Mouse (Mus musculus): ENCODE results near the gene Ndel1. TPM values are rescaled to one million over a fixed set of nuclear protein-coding genes. Genes with fewer than 3 reads are reported as not detected.

The Ndel1 gene
- polyA plus RNA-seq (2012; ENCODE audit: insufficient read depth, insufficient read length, missing spikeins) = 63.4 and 64.6 TPM in 2 replicates

DNA sequence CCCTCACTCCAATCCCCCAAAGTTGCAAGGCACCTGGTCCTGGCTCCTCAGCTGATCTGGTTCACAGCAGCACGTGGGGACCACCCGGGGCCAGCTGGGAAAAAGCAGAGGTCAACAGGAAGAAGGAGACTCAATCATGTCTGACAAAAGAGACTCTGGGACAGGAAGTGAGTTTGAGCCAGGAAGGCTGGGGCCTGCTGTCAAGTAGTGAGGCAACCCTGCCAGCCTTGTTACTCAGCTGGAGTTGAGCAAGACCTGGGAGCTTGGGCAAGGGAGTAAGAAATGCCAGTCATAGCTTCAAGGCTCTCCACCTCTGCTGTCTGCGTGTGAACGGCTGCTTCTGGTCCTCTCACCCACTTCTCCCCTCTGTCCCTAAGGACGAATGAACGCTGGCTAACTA lies at the start of gene Ndel1:
TSS of gene Ndel1 (minus strand) at position 111 of the 400 bp plus-strand sequence.
- peaks cover 25% of the 10 kb centered on the region for H3K4me1 ChIP-seq (ENCODE audit: control insufficient read depth, insufficient read depth, low read length)
- peak within 1 kb of the TSS; percentile 57 for H3K27ac ChIP-seq (ENCODE audit: insufficient read depth, low read depth, low read length)
- peak within 1 kb of the TSS; percentile 28 for H3K4me3 ChIP-seq (ENCODE audit: insufficient read depth, low read length)
- TF ChIP-seq POLR2A (IDR thresholded peaks at IDR 0.05; ENCODE audit: borderline replicate concordance, low read depth, low read length) (no peak), CTCF (IDR thresholded peaks at IDR 0.05; ENCODE audit: low read depth, low read length) (no peak)

DNA sequence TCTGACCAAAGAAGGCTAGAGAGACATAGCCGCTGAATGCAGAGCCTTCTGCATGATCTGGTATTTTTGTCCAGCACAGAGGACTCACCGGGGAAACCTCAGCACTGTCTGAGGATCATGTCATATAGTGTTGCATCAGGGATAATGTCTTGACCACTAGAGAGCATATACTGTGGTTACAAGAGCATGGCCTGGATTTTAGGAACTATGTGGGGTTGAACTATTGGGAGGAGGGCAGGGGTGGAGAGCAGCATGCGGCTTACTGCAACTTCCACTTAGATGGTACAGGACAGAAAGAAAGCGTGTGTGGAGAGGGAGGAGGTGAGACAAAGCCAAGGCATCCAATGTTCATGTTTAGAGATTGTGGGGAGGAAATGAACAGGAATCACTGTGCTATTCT lies 42.9 kb upstream of the Ndel1 start:
- Histone ChIP-seq H3K4me3 (ENCODE audit: insufficient read depth, low read length) (no peak overlapping the region), H3K27ac (ENCODE audit: insufficient read depth, low read depth, low read length) (no peak overlapping the region), H3K4me1 (ENCODE audit: control insufficient read depth, insufficient read depth, low read length) (peaks cover 3% of the 10 kb centered on the region; the same call in 1 of the 2 replicates)
- TF ChIP-seq CTCF (IDR thresholded peaks at IDR 0.05; ENCODE audit: low read depth, low read length) (no peak), POLR2A (IDR thresholded peaks at IDR 0.05; ENCODE audit: borderline replicate concordance, low read depth, low read length) (no peak)

DNA sequence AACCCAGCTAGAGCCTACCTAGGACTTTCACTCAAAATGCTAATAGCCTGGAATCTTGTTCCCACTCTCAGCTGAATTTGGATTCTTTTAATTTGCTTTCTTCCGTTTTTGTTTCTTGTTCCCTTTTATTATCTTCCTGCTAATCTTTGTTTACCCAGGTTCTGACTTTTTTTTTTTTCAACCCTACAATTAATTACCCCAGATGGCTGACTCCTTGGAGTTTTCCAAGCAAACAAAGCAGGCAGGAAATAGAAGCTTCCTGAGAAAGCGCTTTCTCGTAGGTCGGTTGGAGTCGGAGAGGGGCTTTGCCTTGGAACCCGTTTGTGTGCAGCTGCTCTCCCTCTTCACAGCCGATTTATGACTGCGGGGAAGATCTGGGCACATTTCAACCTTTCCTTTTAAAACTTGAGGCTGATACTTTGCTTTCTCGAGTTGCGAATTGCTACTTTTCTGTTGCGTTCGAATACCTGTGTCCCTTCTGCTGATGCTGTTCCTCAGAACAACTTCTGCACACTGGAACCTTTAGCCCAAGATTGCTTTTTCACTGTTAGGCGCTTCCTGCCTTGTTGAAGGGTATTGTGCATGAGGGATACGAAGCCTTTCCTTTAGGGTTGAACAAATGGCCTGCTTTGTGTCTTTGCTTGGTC lies 40.0 kb upstream of the Ndel1 start:
- Histone ChIP-seq H3K4me1 (ENCODE audit: control insufficient read depth, insufficient read depth, low read length) (peaks cover 3% of the 10 kb centered on the region; the same call in 1 of the 2 replicates), H3K27ac (ENCODE audit: insufficient read depth, low read depth, low read length) (no peak overlapping the region), H3K4me3 (ENCODE audit: insufficient read depth, low read length) (no peak overlapping the region)
- TF ChIP-seq CTCF (IDR thresholded peaks at IDR 0.05; ENCODE audit: low read depth, low read length) (no peak), POLR2A (IDR thresholded peaks at IDR 0.05; ENCODE audit: borderline replicate concordance, low read depth, low read length) (no peak)

DNA sequence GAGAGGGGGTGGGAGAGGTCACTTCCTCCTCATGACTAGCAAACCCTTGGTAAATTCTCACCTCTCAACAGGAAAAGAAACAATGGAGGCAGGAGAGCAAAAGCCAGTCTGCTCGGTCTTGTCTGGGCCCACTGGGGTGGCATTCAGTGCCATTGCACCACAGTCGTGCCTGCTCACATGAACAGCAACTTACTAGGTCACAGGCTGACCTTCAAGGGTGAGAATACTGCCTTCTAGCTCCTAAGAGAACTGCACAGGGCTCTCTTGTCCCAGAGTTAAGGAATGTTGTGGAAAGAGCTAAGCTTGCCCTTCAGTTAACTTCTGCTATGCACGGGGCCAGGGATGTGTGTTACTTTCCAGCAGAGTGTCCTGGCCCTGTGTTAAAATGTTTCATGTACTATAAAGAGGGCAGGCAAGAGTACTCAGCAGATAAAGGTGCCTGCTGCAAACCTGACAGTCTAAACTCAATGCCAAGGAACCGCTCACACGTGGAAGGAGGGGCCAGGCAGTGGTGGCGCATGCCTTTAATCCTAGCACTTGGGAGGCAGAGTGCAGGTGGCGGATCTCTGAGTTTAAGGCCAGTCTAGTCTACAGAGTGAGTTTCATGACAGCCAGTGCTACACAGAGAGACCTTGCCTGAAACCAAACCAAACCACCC lies 37.3 kb upstream of the Ndel1 start:
- no peak for TF ChIP-seq CTCF (IDR thresholded peaks at IDR 0.05; ENCODE audit: low read depth, low read length)
- no peak for TF ChIP-seq POLR2A (IDR thresholded peaks at IDR 0.05; ENCODE audit: borderline replicate concordance, low read depth, low read length)
- Histone ChIP-seq H3K4me1 (ENCODE audit: control insufficient read depth, insufficient read depth, low read length) (peaks cover 3% of the 10 kb centered on the region; the same call in 1 of the 2 replicates), H3K27ac (ENCODE audit: insufficient read depth, low read depth, low read length) (no peak overlapping the region), H3K4me3 (ENCODE audit: insufficient read depth, low read length) (no peak overlapping the region)

DNA sequence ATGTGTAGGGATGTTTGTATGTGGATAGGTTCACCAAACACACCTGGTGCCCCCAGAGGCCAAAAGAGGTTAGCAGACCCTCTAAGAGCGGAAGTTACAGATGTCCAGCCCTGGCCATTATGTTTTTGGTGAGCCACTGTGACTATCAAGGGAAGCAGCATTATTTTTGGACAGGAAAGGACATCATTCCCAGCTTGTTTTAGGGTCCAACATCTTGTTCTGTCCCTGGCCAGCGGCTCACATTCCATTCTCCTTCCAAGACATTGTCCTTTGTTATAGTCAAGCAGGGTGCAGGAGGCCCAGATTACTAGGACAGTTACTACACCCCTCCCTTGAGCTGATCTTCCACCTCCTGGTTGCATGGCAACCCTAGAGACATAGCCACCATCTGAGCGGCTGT lies 35.6 kb upstream of the Ndel1 start:
- TF ChIP-seq CTCF (IDR thresholded peaks at IDR 0.05; ENCODE audit: low read depth, low read length) (no peak), POLR2A (IDR thresholded peaks at IDR 0.05; ENCODE audit: borderline replicate concordance, low read depth, low read length) (no peak)
- no peak overlapping the region for H3K4me3 ChIP-seq (ENCODE audit: insufficient read depth, low read length)
- peaks cover 6% of the 10 kb centered on the region; the same call in 1 of the 2 replicates for H3K4me1 ChIP-seq (ENCODE audit: control insufficient read depth, insufficient read depth, low read length)
- no peak overlapping the region for H3K27ac ChIP-seq (ENCODE audit: insufficient read depth, low read depth, low read length)

DNA sequence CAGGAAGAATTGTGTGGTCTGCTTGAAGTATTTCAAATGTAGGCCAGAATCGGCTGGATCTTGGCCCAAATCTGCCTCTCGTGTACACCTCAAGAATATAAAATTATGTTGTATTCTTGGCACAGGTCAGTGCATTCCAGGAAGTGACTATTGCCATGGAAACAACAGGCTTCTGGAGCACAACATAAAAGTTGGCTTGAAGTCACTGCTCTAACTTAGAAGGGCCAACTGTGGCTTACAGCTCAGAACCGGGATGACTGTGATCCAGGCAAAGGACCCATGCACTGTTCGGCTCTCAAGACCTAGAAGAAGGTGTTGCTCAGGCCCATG lies 34.8 kb upstream of the Ndel1 start:
- H3K27ac ChIP-seq (ENCODE audit: insufficient read depth, low read depth, low read length) = no peak overlapping the region
- peaks cover 6% of the 10 kb centered on the region; the same call in 1 of the 2 replicates for H3K4me1 ChIP-seq (ENCODE audit: control insufficient read depth, insufficient read depth, low read length)
- H3K4me3 ChIP-seq (ENCODE audit: insufficient read depth, low read length) = no peak overlapping the region
- no peak for TF ChIP-seq CTCF (IDR thresholded peaks at IDR 0.05; ENCODE audit: low read depth, low read length)

DNA sequence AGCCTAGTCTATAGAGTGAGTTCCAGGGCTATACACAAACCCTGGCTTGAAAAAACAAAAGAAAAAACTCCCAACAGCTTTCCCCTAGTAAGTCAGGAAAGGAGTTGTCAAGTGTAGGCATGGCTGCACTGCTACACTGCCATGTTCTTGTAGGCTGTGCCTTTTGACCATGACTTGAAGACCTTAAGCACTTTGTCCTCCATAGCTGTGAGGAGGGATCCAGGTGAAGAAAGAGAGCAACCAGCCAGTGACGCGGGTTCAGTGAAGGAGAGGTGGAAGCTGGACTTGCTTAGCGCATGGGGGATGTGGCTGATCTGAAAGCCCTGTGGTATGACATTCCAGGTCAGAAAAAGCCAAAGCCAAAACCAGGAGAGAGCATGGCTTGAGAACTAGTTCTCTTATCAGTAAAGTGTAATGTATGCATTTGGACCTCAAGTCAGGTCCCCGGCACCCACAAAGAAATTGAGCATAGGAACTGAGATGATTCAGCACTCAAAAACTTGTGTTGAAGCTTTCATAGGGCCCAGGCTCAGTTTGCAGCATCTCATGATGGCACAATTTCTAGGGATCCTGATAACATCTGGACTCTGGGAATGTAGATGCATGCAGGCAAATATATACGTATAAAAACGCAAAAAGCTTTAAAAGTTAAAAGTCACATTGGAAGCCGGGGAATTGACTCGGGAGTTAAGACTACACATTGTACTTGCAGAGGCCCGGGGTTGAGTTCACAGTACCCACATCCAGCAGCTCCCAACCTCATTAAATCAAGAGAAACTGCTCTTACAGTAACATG lies 34.2 kb upstream of the Ndel1 start:
- Histone ChIP-seq H3K27ac (ENCODE audit: insufficient read depth, low read depth, low read length) (no peak overlapping the region), H3K4me1 (ENCODE audit: control insufficient read depth, insufficient read depth, low read length) (peaks cover 3% of the 10 kb centered on the region; the same call in 1 of the 2 replicates), H3K4me3 (ENCODE audit: insufficient read depth, low read length) (no peak overlapping the region)
- TF ChIP-seq CTCF (IDR thresholded peaks at IDR 0.05; ENCODE audit: low read depth, low read length) = no peak
- TF ChIP-seq POLR2A (IDR thresholded peaks at IDR 0.05; ENCODE audit: borderline replicate concordance, low read depth, low read length) = no peak

DNA sequence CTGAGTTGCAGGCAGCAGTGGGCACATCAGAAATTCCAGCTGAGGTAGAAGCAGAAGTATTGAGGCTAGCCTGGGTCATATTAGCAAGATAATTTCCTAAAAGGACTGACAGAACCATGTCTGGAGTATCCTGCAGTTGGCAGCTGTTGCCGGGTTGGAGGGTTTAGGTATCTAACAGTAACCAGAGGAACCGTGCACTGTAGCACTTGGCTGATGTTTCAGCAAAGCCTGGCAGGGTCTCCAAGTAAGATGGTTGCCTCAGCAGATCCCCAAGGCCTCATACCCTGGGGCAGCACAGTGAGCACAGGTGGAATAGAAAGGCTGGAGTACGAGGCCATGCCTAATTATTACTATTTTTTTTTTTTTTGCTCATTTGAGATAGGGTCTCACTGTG lies 33.5 kb upstream of the Ndel1 start:
- peaks cover 3% of the 10 kb centered on the region; the same call in 1 of the 2 replicates for H3K4me1 ChIP-seq (ENCODE audit: control insufficient read depth, insufficient read depth, low read length)
- no peak overlapping the region for H3K4me3 ChIP-seq (ENCODE audit: insufficient read depth, low read length)
- H3K27ac ChIP-seq (ENCODE audit: insufficient read depth, low read depth, low read length) = no peak overlapping the region
- TF ChIP-seq CTCF (IDR thresholded peaks at IDR 0.05; ENCODE audit: low read depth, low read length) = no peak
- TF ChIP-seq POLR2A (IDR thresholded peaks at IDR 0.05; ENCODE audit: borderline replicate concordance, low read depth, low read length) = no peak

DNA sequence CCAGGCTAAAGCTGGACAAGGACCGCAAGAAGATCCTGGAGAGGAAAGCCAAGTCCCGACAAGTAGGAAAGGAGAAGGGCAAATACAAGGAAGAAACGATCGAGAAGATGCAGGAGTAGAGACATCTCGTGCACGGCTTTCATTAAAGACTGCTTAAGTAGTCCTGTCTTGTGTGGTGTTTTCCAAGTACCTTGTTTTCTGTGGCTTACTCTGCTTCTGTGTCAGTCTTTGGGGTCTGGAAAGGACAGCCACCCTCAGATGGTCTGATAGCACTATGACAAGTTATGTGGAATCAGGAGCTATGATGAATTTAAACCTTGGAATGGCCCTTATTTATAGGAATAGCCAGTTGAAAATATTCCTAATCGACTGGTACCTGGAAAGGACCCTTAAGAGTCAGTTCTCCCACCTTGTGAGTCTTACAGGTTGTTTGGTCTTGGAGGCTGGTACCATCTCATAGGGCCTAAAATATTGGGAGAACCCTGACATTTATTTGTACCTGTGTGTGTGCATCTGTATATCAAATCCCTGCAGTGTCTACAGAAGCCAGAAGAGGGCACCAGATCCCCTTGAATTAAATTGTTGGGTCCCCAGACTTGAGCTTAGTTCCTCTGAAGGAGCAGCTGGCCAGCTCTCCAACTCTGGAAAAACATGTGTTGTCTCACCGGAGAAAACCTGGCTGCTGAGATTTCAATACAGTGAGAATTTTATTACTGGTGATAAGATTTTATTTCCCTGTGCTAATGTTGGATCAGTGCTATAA lies 32.9 kb upstream of the Ndel1 start:
- Histone ChIP-seq H3K4me1 (ENCODE audit: control insufficient read depth, insufficient read depth, low read length) (peaks cover 3% of the 10 kb centered on the region; the same call in 1 of the 2 replicates), H3K4me3 (ENCODE audit: insufficient read depth, low read length) (no peak overlapping the region), H3K27ac (ENCODE audit: insufficient read depth, low read depth, low read length) (no peak overlapping the region)
- no peak for TF ChIP-seq CTCF (IDR thresholded peaks at IDR 0.05; ENCODE audit: low read depth, low read length)
- no peak for TF ChIP-seq POLR2A (IDR thresholded peaks at IDR 0.05; ENCODE audit: borderline replicate concordance, low read depth, low read length)
